Mouse (Mus musculus): ENCODE data around the gene Gng5.

The Gng5 gene

GRCm38 (mm10) chr3:146499431-146500002 lies at the start of gene Gng5, which contains the start of gene Spata1:
Gene Gng5 (plus strand): TSS chr3:146499807.
Gene Spata1 (minus strand): TSS chr3:146499753.
- peak in 1 of 2 experiments; percentile 83 for DNase-seq

GRCm38 (mm10) chr3:146450371-146450841 lies 49.2 kb upstream of the Gng5 start:
- DNase-seq, result peak; percentile 81 to 84

- DNase-seq, result no peak
Measured at GRCm38 (mm10) chr3:146451375-146451774, 48.2 kb upstream of the Gng5 start.

- DNase-seq, result no peak
Measured at GRCm38 (mm10) chr3:146462939-146463338, 36.7 kb upstream of the Gng5 start.

- DNase-seq, result no peak
Measured at GRCm38 (mm10) chr3:146469226-146469625, 30.4 kb upstream of the Gng5 start.

- no peak for DNase-seq
Measured at GRCm38 (mm10) chr3:146472657-146473056, 26.9 kb upstream of the Gng5 start.

GRCm38 (mm10) chr3:146473741-146474140 lies 25.9 kb upstream of the Gng5 start:
- DNase-seq, result no peak

- DNase-seq, result no peak
Measured at GRCm38 (mm10) chr3:146474428-146474827, 25.2 kb upstream of the Gng5 start.

- no peak for DNase-seq
Measured at GRCm38 (mm10) chr3:146482044-146482443, 17.6 kb upstream of the Gng5 start.

- DNase-seq, result no peak
Measured at GRCm38 (mm10) chr3:146486464-146486863, 13.1 kb upstream of the Gng5 start.

- DNase-seq, result no peak
Measured at GRCm38 (mm10) chr3:146494941-146495340, 4.7 kb upstream of the Gng5 start.

GRCm38 (mm10) chr3:146498989-146499388 lies 618 bp upstream of the Gng5 start:
- DNase-seq, result no peak

GRCm38 (mm10) chr3:146500003-146500809 lies 599 bp downstream of the Gng5 start:
- peak in 1 of 2 experiments; percentile 81 for DNase-seq

- DNase-seq, result no peak
Measured at GRCm38 (mm10) chr3:146500810-146501201, 1.2 kb downstream of the Gng5 start.

GRCm38 (mm10) chr3:146501601-146502123 lies 2.1 kb downstream of the Gng5 start:
- DNase-seq, result no peak

- no peak for DNase-seq
Measured at GRCm38 (mm10) chr3:146506711-146507110, 7.1 kb downstream of the Gng5 start.

GRCm38 (mm10) chr3:146520226-146520797 lies 20.7 kb downstream of the Gng5 start:
- DNase-seq, result no peak

- DNase-seq, result peak; percentile 78 to 86
Measured at GRCm38 (mm10) chr3:146520798-146521651, 21.4 kb downstream of the Gng5 start, which contains the start of gene Rpf1. Gene Rpf1 (minus strand): TSS chr3:146521429.

- no peak for DNase-seq
Measured at GRCm38 (mm10) chr3:146521652-146522020, 22.0 kb downstream of the Gng5 start.

- DNase-seq, result no peak
Measured at GRCm38 (mm10) chr3:146528335-146528734, 28.7 kb downstream of the Gng5 start.

GRCm38 (mm10) chr3:146534986-146535385 lies 35.4 kb downstream of the Gng5 start:
- DNase-seq, result no peak

GRCm38 (mm10) chr3:146540521-146541273 lies 41.1 kb downstream of the Gng5 start:
- no peak for DNase-seq

Data from thymus, adult 18-20 months (tissue).